Mouse (Mus musculus) spleen, adult 2 months (tissue): ENCODE measurements around the gene Alg5.

Experiments used
- CTCF ChIP-seq: fragments of 200-500 bp; IDR thresholded peaks from 2 replicates; pipeline ENCODE4 v1.5.1; 2011; ENCODE audit warnings: mild to moderate bottlenecking, inconsistent platforms; ENCODE audit not compliant: insufficient read depth, insufficient read length, insufficient replicate concordance; ENCODE audit errors: extremely low read depth
- POLR2A ChIP-seq: fragments of 200-500 bp; IDR thresholded peaks from 2 replicates; pipeline ENCODE4 v1.6.1; 2011; ENCODE audit warnings: low read depth, low read length, inconsistent platforms

DNA sequence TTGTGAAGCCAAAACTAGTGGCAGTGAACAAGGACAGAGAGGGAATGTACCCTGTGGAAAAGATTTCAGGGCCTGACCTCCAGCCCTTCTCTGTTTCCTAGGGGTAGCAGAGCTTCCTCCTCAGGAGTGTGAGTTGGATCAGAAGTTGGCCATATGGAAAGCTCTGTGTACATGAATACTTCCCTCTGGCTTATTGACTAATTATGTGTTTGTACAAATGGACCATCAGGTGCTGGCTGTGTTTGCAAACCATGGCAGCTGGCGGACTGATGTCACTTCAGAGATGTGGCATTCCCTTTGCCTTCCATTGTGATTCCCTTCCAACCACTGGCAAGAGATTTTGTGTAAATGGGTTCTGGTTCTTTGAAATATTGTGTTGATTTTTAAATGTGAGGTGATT lies 25.9 kb downstream of the Alg5 start:
- TF ChIP-seq POLR2A (no peak), CTCF (no peak)
